Mouse (Mus musculus) leukemia stem cell, adult 10-12 weeks (primary cell): ENCODE data around the gene Prl2a1. TPM values are rescaled to one million over a fixed set of nuclear protein-coding genes. Genes with fewer than 3 reads are reported as not detected.

ENCODE experiments used
- polyA plus RNA-seq: library from polyadenylated mRNA; stranded (reverse); fragments of >175 nt; gene quantifications from 2 replicates; pipeline ENCODE4 v1.2.3, GENCODE M21; 2012; ENCODE audit warnings: low replicate concordance

Gene Prl2a1
- not detected in 2 replicates for polyA plus RNA-seq

GRCm38 (mm10) chr13:27801354-27801753, at the start of gene Prl2a1:
Prl2a1 (plus strand) TSS chr13:27801654.

GRCm38 (mm10) chr13:27780704-27781103, 20.8 kb upstream of the Prl2a1 start, which contains the start of gene Prl7c1:
Prl7c1 (minus strand) TSS chr13:27780804.

DNA sequence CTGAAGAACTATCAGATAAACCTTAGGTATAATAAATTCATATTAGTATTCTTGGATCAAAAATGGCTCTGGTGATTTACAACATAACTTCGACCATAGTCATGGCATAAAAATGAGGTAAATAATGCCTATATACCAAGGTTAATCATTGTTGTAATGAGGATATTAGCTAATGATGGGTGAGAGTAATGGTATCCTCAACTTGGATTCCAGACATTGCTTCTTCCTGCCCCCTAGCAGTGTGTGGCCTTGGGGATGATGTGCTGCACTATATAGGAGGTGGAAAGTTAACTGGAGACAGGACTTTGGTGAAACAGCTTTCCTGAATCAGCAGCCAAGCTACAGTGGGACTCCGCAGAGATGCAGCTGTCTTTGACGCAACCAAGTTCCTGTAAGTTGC, 47.6 kb downstream of the Prl2a1 start, which contains the start of gene Prl2c1:
Prl2c1 (plus strand) TSS at position 301 of the 400 bp plus-strand sequence.

Other genes with a start within 250 kb of the Prl2a1 start
- not detected in 2 replicates for gene Prl8a9, start 237.0 kb upstream of the Prl2a1 start, polyA plus RNA-seq
- not detected in 2 replicates for gene Prl8a1, start 219.5 kb upstream of the Prl2a1 start, polyA plus RNA-seq
- not detected in 2 replicates for gene Prl7b1, start 191.1 kb upstream of the Prl2a1 start, polyA plus RNA-seq
- gene Prl7a1, start 159.2 kb upstream of the Prl2a1 start, polyA plus RNA-seq, result not detected in 2 replicates
- gene Prl7a2, start 133.6 kb upstream of the Prl2a1 start, polyA plus RNA-seq, result not detected in 2 replicates
- not detected in 2 replicates for gene Prl7d1, start 84.9 kb upstream of the Prl2a1 start, polyA plus RNA-seq
- gene Prl7c1, start 20.9 kb upstream of the Prl2a1 start, polyA plus RNA-seq, result not detected in 2 replicates
- gene Prl2c1, start 47.7 kb downstream of the Prl2a1 start, polyA plus RNA-seq, result not detected in 2 replicates
- not detected in 2 replicates for gene Prl4a1, start 214.6 kb downstream of the Prl2a1 start, polyA plus RNA-seq